In genomic region chr11:8523344-8524126, GRCm38 (mm10) we compare ENCODE assay signal across 8 mouse cellular contexts.
A peak's percentile ranks its signal among the peaks of the same experiment; 100 is the strongest.
DNase-seq lines count a peak whose midpoint lies in the region; ATAC-seq and TF ChIP-seq lines count a peak whose summit lies in the region.

No protein-coding gene starts in this region.

- no peak overlapping the region for H3K4me3 ChIP-seq in bone marrow macrophage, adult 2 months (ENCODE audit: insufficient read depth, low read length)
- no peak overlapping the region for H3K4me3 ChIP-seq in embryonic fibroblast, embryonic 13.5 days (ENCODE audit: insufficient read depth, low read length)
- H3K4me3 ChIP-seq in kidney, embryonic 14.5 days (ENCODE audit: low read length), result no peak overlapping the region
- H3K4me3 ChIP-seq in limb, embryonic 13.5 days, result no peak overlapping the region
- no peak overlapping the region for H3K4me3 ChIP-seq in stomach, embryonic 14.5 days (ENCODE audit: low read depth, low read length)

- WGBS in kidney, embryonic 14.5 days, result 39% methylated on average over 10 of the region's 10 CpGs
- 29% methylated on average over 10 of the region's 10 CpGs for WGBS in limb, embryonic 13.5 days
- 29% methylated on average over 10 of the region's 10 CpGs for WGBS in stomach, embryonic 14.5 days

- no peak overlapping the region for H3K9ac ChIP-seq in kidney, embryonic 14.5 days (ENCODE audit: low read depth, low read length)
- H3K9ac ChIP-seq in limb, embryonic 13.5 days, result no peak overlapping the region
- H3K9ac ChIP-seq in stomach, embryonic 14.5 days (replicated peaks; ENCODE audit: low read depth, low read length), result no peak overlapping the region

- H3K27me3 ChIP-seq in kidney, embryonic 14.5 days (ENCODE audit: control insufficient read depth, insufficient read depth, low read length), result no peaks in the 10 kb centered on the region
- H3K27me3 ChIP-seq in limb, embryonic 13.5 days, result no peaks in the 10 kb centered on the region
- no peaks in the 10 kb centered on the region for H3K27me3 ChIP-seq in stomach, embryonic 14.5 days (ENCODE audit: control insufficient read depth, insufficient read depth, low read length)

- peaks cover 24% of the 10 kb centered on the region for H3K36me3 ChIP-seq in kidney, embryonic 14.5 days (ENCODE audit: control insufficient read depth, insufficient read depth, low read length)
- peaks cover 94% of the 10 kb centered on the region for H3K36me3 ChIP-seq in limb, embryonic 13.5 days
- peaks cover 31% of the 10 kb centered on the region for H3K36me3 ChIP-seq in stomach, embryonic 14.5 days (ENCODE audit: control insufficient read depth, insufficient read depth, low read length)

- no peak overlapping the region for H3K4me2 ChIP-seq in kidney, embryonic 14.5 days (replicated peaks; ENCODE audit: low read depth, low read length)
- H3K4me2 ChIP-seq in limb, embryonic 13.5 days (replicated peaks), result no peak overlapping the region
- H3K4me2 ChIP-seq in stomach, embryonic 14.5 days (replicated peaks; ENCODE audit: low read depth, low read length), result no peak overlapping the region

- TF ChIP-seq POLR2A in bone marrow macrophage, adult 2 months (IDR thresholded peaks at IDR 0.05; ENCODE audit: borderline replicate concordance, low read depth, low read length), result no peak
- no peak for TF ChIP-seq POLR2A in embryonic fibroblast, embryonic 13.5 days (IDR thresholded peaks at IDR 0.05; ENCODE audit: low read depth, low read length)

- peak; percentile 50 for ATAC-seq in kidney, embryonic 14.5 days (ENCODE audit: low FRiP score, low TSS enrichment)
- peak; percentile 68; the same call in 1 of the 2 replicates for ATAC-seq in limb, embryonic 13.5 days (ENCODE audit: low FRiP score, low read depth)
- peak; percentile 38; the same call in 1 of the 2 replicates for ATAC-seq in stomach, embryonic 14.5 days (ENCODE audit: insufficient number of reproducible peaks, insufficient read depth, low FRiP score, low read depth)

- TF ChIP-seq CTCF in bone marrow macrophage, adult 2 months (IDR thresholded peaks at IDR 0.05; ENCODE audit: low read depth, low read length), result peak; percentile 27
- peak; percentile 52; the same call in 1 of the 2 replicates for TF ChIP-seq CTCF in embryonic fibroblast, embryonic 13.5 days (IDR thresholded peaks at IDR 0.05; ENCODE audit: borderline replicate concordance, insufficient read depth, low read length)

- H3K4me1 ChIP-seq in bone marrow macrophage, adult 2 months (ENCODE audit: control insufficient read depth, insufficient read depth, low read length), result no peaks in the 10 kb centered on the region
- H3K4me1 ChIP-seq in embryonic fibroblast, embryonic 13.5 days (ENCODE audit: control insufficient read depth, insufficient read depth, low read length), result peaks cover 3% of the 10 kb centered on the region
- 0 out of 2 replicates have a peak, but pooled peaks cover 7% of the 10 kb centered on the region for H3K4me1 ChIP-seq in kidney, embryonic 14.5 days (ENCODE audit: control insufficient read depth, insufficient read depth, low read length)
- peaks cover 17% of the 10 kb centered on the region for H3K4me1 ChIP-seq in limb, embryonic 13.5 days
- H3K4me1 ChIP-seq in stomach, embryonic 14.5 days (ENCODE audit: control insufficient read depth, insufficient read depth, low read length), result peaks cover 9% of the 10 kb centered on the region

- DNase-seq in 3134 (ENCODE audit: extremely low read depth, insufficient read length, low spot score), result peak; percentile 80
- DNase-seq in heart, adult 9 months (ENCODE audit: low spot score in 2 of 2), result peak; percentile 60 to 72
- DNase-seq in natural killer cell, adult 2 months (ENCODE audit: low spot score in 2 of 2), result peak; percentile 26 to 37

- H3K9me3 ChIP-seq in kidney, embryonic 14.5 days (ENCODE audit: control insufficient read depth, low read length), result no peaks in the 10 kb centered on the region
- H3K9me3 ChIP-seq in limb, embryonic 13.5 days, result no peaks in the 10 kb centered on the region
- no peaks in the 10 kb centered on the region for H3K9me3 ChIP-seq in stomach, embryonic 14.5 days (ENCODE audit: control insufficient read depth, low read depth, low read length)

- H3K27ac ChIP-seq in bone marrow macrophage, adult 2 months (ENCODE audit: insufficient read depth, low read depth, low read length), result no peak overlapping the region
- H3K27ac ChIP-seq in embryonic fibroblast, embryonic 13.5 days (ENCODE audit: insufficient read depth, low read length), result no peak overlapping the region
- H3K27ac ChIP-seq in kidney, embryonic 14.5 days (ENCODE audit: low read depth, low read length), result no peak overlapping the region
- H3K27ac ChIP-seq in limb, embryonic 13.5 days, result peak overlapping the region; percentile 7; the same call in 1 of the 2 replicates
- H3K27ac ChIP-seq in stomach, embryonic 14.5 days (ENCODE audit: low read length), result no peak overlapping the region; the same call in 1 of the 2 replicates
